Mouse (Mus musculus): ENCODE data around the gene Bhmt. TPM values are rescaled to one million over a fixed set of nuclear protein-coding genes. Genes with fewer than 3 reads are reported as not detected.
"Not testable (repeated sequence)": the region's sequence is repeated elsewhere in the genome, so short reads cannot be mapped to it uniquely, and the experiment has no call there.

Gene Bhmt
- polyA plus RNA-seq, 1 experiment from 2014 or later: not detected

DNA sequence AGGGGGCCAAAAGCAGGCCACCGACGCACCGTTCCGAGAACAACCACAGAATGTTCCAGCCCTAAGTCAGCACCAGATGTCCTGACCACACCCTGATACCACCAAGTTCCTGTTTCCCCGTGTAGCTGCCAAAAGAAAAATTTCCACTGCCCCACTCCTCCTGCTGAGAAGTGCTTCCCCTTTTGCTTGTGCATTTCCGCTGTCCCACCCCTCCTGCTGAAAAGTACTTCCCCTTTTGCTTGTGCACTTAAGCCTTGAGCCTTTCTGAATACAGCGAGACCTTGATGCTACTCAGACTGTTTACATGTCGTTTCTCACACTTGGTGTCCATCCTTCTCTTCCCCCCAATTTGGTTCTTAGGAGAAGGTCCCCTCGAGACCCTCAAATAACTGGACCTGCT, 55.2 kb downstream of the Bhmt start:
- not testable (repeated sequence) for H3K4me1 ChIP-seq (ENCODE audit: control insufficient read depth, insufficient read depth, low read length); H3K27me3 ChIP-seq (ENCODE audit: control insufficient read depth, insufficient read depth, low read depth, low read length); H3K4me3 ChIP-seq (ENCODE audit: low read depth, low read length); H3K4me2 ChIP-seq (ENCODE audit: low read length); ATAC-seq; H3K27ac ChIP-seq (ENCODE audit: low read length); H3K9ac ChIP-seq (ENCODE audit: low read depth, low read length); H3K9me3 ChIP-seq (replicated peaks; ENCODE audit: control insufficient read depth, low read length, poor library complexity, severe bottlenecking); H3K36me3 ChIP-seq (ENCODE audit: control insufficient read depth, insufficient read depth, low read length)
- 92% methylated on average over 9 of the region's 9 CpGs for WGBS

DNA sequence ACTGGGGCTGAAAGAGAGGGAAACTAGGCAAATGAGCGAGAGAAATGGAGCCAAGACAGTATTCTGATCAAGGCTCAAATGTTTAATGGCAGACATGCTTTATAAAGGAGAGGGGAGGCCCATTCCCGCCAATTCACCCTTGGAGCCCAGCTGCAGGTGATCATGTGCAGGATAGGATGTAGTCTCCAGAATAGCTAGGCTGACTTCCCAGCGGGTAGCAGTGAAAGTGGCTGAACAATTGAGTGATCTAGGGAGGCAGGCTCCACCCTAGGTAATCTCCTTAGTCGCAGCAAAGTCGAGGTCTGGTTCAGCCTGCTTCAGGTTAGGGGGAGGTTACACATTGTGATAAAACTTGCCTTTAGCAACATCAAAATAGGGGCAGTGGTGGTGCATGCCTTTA, 57.3 kb downstream of the Bhmt start:
- Histone ChIP-seq H3K27ac (ENCODE audit: low read length) (no peak overlapping the region), H3K27me3 (ENCODE audit: control insufficient read depth, insufficient read depth, low read depth, low read length) (no peaks in the 10 kb centered on the region), H3K4me1 (ENCODE audit: control insufficient read depth, insufficient read depth, low read length) (no peaks in the 10 kb centered on the region), H3K9ac (ENCODE audit: low read depth, low read length) (no peak overlapping the region), H3K4me3 (ENCODE audit: low read depth, low read length) (no peak overlapping the region), H3K4me2 (ENCODE audit: low read length) (no peak overlapping the region), H3K36me3 (ENCODE audit: control insufficient read depth, insufficient read depth, low read length) (no peaks in the 10 kb centered on the region), H3K9me3 (replicated peaks; ENCODE audit: control insufficient read depth, low read length, poor library complexity, severe bottlenecking) (no peaks in the 10 kb centered on the region)
- WGBS: 75% methylated on average over 5 of the region's 5 CpGs
- no peak for ATAC-seq

DNA sequence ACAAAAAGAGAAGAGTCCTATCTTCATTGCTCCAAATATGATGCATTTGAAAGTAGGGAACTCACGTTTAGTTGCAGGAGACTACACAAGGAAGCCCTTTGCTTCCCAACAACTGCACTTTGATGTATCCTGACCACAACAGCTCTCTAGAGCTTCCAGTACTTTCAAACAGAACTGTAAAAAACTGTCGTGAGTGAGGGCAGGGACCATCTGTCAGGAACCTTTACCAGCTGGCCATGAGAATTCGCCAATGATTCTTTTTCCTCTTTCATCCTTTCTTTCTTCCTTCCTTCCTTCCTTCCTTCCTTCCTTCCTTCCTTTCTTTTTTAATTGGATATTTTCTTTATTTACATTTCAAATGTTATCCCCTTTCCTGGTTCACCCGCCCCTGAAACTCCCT, 68.1 kb downstream of the Bhmt start:
- no peak overlapping the region for H3K4me2 ChIP-seq (ENCODE audit: low read length)
- H3K4me3 ChIP-seq (ENCODE audit: low read depth, low read length): no peak overlapping the region
- no peaks in the 10 kb centered on the region for H3K4me1 ChIP-seq (ENCODE audit: control insufficient read depth, insufficient read depth, low read length)
- no peaks in the 10 kb centered on the region for H3K9me3 ChIP-seq (replicated peaks; ENCODE audit: control insufficient read depth, low read length, poor library complexity, severe bottlenecking)
- H3K27ac ChIP-seq (ENCODE audit: low read length): no peak overlapping the region
- no peak for ATAC-seq
- no peaks in the 10 kb centered on the region for H3K36me3 ChIP-seq (ENCODE audit: control insufficient read depth, insufficient read depth, low read length)
- H3K27me3 ChIP-seq (ENCODE audit: control insufficient read depth, insufficient read depth, low read depth, low read length): no peaks in the 10 kb centered on the region
- WGBS: 75% methylated on average over 4 of the region's 4 CpGs
- H3K9ac ChIP-seq (ENCODE audit: low read depth, low read length): no peak overlapping the region

Other genes starting within 250 kb of the Bhmt start
- gene Jmy, start 138.2 kb downstream of the Bhmt start, polyA plus RNA-seq (2015; fragmentation: Nextera tagmentation; extraction: Ambion mirVana): 3.2 and 3.5 TPM in 2 replicates
- gene Bhmt2, start 36.3 kb upstream of the Bhmt start, polyA plus RNA-seq (2015; fragmentation: Nextera tagmentation; extraction: Ambion mirVana): 0.19 TPM in 1 of 2 replicates, not detected in the other
- gene Dmgdh, start 36.5 kb upstream of the Bhmt start, polyA plus RNA-seq (2015; fragmentation: Nextera tagmentation; extraction: Ambion mirVana): 0.09 and 0.14 TPM in 2 replicates
- gene Arsb, start 133.7 kb upstream of the Bhmt start, polyA plus RNA-seq (2015; fragmentation: Nextera tagmentation; extraction: Ambion mirVana): 10.5 and 11.8 TPM in 2 replicates